Mouse (Mus musculus) layer of hippocampus, adult 8-10 months (tissue): Measurements from ENCODE around the gene Cfap54. TPM values are rescaled to one million over a fixed set of nuclear protein-coding genes. Genes with fewer than 3 reads are reported as not detected.

Experiments
- DNase-seq, 2 experiments: peaks; one replicate each; pipeline ENCODE4 v3.0.0; 2022; ENCODE audit warnings: low spot score in 2 of 2
- total RNA-seq, 4 experiments: library from RNA; stranded (reverse); gene quantifications; 2 replicates each; pipeline ENCODE4 v1.2.4; 2022

The Cfap54 gene
- total RNA-seq, 4 experiments from 2014 or later, result 15.7 to 23.5 (median 20.8) TPM

- DNase-seq, result no peak
Measured at GRCm38 (mm10) chr10:92942848-92943645, 138.4 kb downstream of the Cfap54 start.

GRCm38 (mm10) chr10:92941616-92942015, 139.8 kb downstream of the Cfap54 start:
- no peak for DNase-seq

- no peak for DNase-seq
Measured at GRCm38 (mm10) chr10:92937741-92938285, 143.6 kb downstream of the Cfap54 start.

GRCm38 (mm10) chr10:92937091-92937490, 144.3 kb downstream of the Cfap54 start:
- no peak for DNase-seq

- peak in 1 of 2 experiments; percentile 8 for DNase-seq
Measured at GRCm38 (mm10) chr10:92934506-92934905, 146.9 kb downstream of the Cfap54 start.

- DNase-seq, result no peak
Measured at GRCm38 (mm10) chr10:92933616-92934015, 147.8 kb downstream of the Cfap54 start.

- DNase-seq, result peak in 1 of 2 experiments; percentile 8
Measured at GRCm38 (mm10) chr10:92932464-92932863, 149.0 kb downstream of the Cfap54 start.

GRCm38 (mm10) chr10:92930036-92930435, 151.4 kb downstream of the Cfap54 start:
- no peak for DNase-seq

- DNase-seq, result no peak
Measured at GRCm38 (mm10) chr10:92928256-92928655, 153.2 kb downstream of the Cfap54 start.

- no peak for DNase-seq
Measured at GRCm38 (mm10) chr10:92918551-92918950, 162.9 kb downstream of the Cfap54 start.

- DNase-seq, result no peak
Measured at GRCm38 (mm10) chr10:92907246-92907645, 174.2 kb downstream of the Cfap54 start.

- DNase-seq, result no peak
Measured at GRCm38 (mm10) chr10:92888466-92888865, 193.0 kb downstream of the Cfap54 start.

- no peak for DNase-seq
Measured at GRCm38 (mm10) chr10:92878000-92878399, 203.4 kb downstream of the Cfap54 start.

- no peak for DNase-seq
Measured at GRCm38 (mm10) chr10:92840980-92841379, 240.4 kb downstream of the Cfap54 start.

GRCm38 (mm10) chr10:92837572-92837971, 243.8 kb downstream of the Cfap54 start:
- DNase-seq, result no peak

- no peak for DNase-seq
Measured at GRCm38 (mm10) chr10:92837045-92837444, 244.4 kb downstream of the Cfap54 start.

GRCm38 (mm10) chr10:92821499-92821898, 259.9 kb downstream of the Cfap54 start:
- DNase-seq, result no peak

- no peak for DNase-seq
Measured at GRCm38 (mm10) chr10:92818190-92818589, 263.2 kb downstream of the Cfap54 start.

GRCm38 (mm10) chr10:92816903-92817302, 264.5 kb downstream of the Cfap54 start:
- no peak for DNase-seq

- DNase-seq, result no peak
Measured at GRCm38 (mm10) chr10:92810894-92811293, 270.5 kb downstream of the Cfap54 start.

- DNase-seq, result no peak
Measured at GRCm38 (mm10) chr10:92791908-92792307, 289.5 kb downstream of the Cfap54 start.

- DNase-seq, result no peak
Measured at GRCm38 (mm10) chr10:92791531-92791900, 289.9 kb downstream of the Cfap54 start.
